Mouse (Mus musculus) heart, postnatal 25 days (tissue): ENCODE data around the gene Gpr3. TPM values are rescaled to one million over a fixed set of nuclear protein-coding genes. Genes with fewer than 3 reads are reported as not detected.
A peak's percentile ranks its signal among the peaks of the same experiment; 100 is the strongest.

ENCODE experiments used
- DNase-seq: peaks from one replicate; pipeline ENCODE4 v3.0.0; 2022; ENCODE audit warnings: low spot score
- intact Hi-C: fragments of 180-260 bp; cut with DNase I; formaldehyde crosslinking; loops from one replicate; pipeline ENCODE4 v1.15.1; 2025
- microRNA-seq: library from miRNA; unstranded; fragments of <30 nt; microRNA quantifications from one replicate; pipeline ENCODE4 v1.2.0, GENCODE M21; 2022
- total RNA-seq, 2 experiments: library from RNA; stranded (reverse); gene quantifications; 2 replicates each; pipeline ENCODE4 v1.2.3; 2021

Gpr3 gene
- total RNA-seq, 2 experiments from 2014 or later = 0.22 TPM; not detected in 1

GRCm38 (mm10) chr4:133176761-133177403 lies 35.5 kb downstream of the Gpr3 start:
- DNase-seq = no peak
- intact Hi-C loops = no loop called here

GRCm38 (mm10) chr4:133175998-133176760 lies 36.2 kb downstream of the Gpr3 start:
- no peak for DNase-seq
- intact Hi-C loops = no loop called here

GRCm38 (mm10) chr4:133175274-133175673 lies 37.1 kb downstream of the Gpr3 start:
- intact Hi-C loops = no loop called here
- no peak for DNase-seq

GRCm38 (mm10) chr4:133174361-133174760 lies 38.0 kb downstream of the Gpr3 start:
- no peak for DNase-seq
- intact Hi-C loops = no loop called here

GRCm38 (mm10) chr4:133172451-133172850 lies 39.9 kb downstream of the Gpr3 start:
- intact Hi-C loops = loop anchor here (2.0 kb wide), 1 partner anchor 40 kb away; no protein-coding TSS in a partner anchor
- DNase-seq = no peak

GRCm38 (mm10) chr4:133170616-133171015 lies 41.7 kb downstream of the Gpr3 start:
- intact Hi-C loops = no loop called here
- DNase-seq = no peak

- DNase-seq = no peak
- intact Hi-C loops = no loop called here
Measured at GRCm38 (mm10) chr4:133170056-133170524, 42.2 kb downstream of the Gpr3 start.

- intact Hi-C loops = no loop called here
- DNase-seq = peak; percentile 56
Measured at GRCm38 (mm10) chr4:133169237-133170055, 42.9 kb downstream of the Gpr3 start.

- intact Hi-C loops = no loop called here
- no peak for DNase-seq
Measured at GRCm38 (mm10) chr4:133166773-133167172, 45.6 kb downstream of the Gpr3 start.

- intact Hi-C loops = no loop called here
- no peak for DNase-seq
Measured at GRCm38 (mm10) chr4:133162196-133162595, 50.1 kb downstream of the Gpr3 start.

GRCm38 (mm10) chr4:133160821-133161220 lies 51.5 kb downstream of the Gpr3 start:
- DNase-seq = no peak
- intact Hi-C loops = no loop called here

- DNase-seq = no peak
- intact Hi-C loops = no loop called here
Measured at GRCm38 (mm10) chr4:133160211-133160610, 52.1 kb downstream of the Gpr3 start.

GRCm38 (mm10) chr4:133159646-133160045 lies 52.7 kb downstream of the Gpr3 start:
- DNase-seq = no peak
- intact Hi-C loops = no loop called here

Small RNAs within 50 kb of the gene (microRNA-seq; reads per million reads assigned to microRNA genes)
- not detected for gene Mir7017

Other genes starting within 250 kb of the Gpr3 start
- under 1 TPM; 0.26 to 0.39 TPM for gene Fgr, start 238.4 kb downstream of the Gpr3 start, total RNA-seq
- gene Ahdc1, start 201.3 kb downstream of the Gpr3 start, total RNA-seq = 10 to 100 TPM; 43.2 to 50.4 TPM
- 100 to 1,000 TPM in 1 of 2 experiments, 10 to 100 TPM in 1; 77.7 to 110 TPM for gene Wasf2, start 82.0 kb downstream of the Gpr3 start, total RNA-seq
- under 1 TPM in 1 of 2 experiments, not detected in 1; 0.53 TPM for gene Cd164l2, start 405 bp downstream of the Gpr3 start, total RNA-seq
- 10 to 100 TPM; 10.8 to 20.1 TPM for gene Map3k6, start 28.3 kb upstream of the Gpr3 start, total RNA-seq
- under 1 TPM; 0.36 to 0.81 TPM for gene Sytl1, start 50.6 kb upstream of the Gpr3 start, total RNA-seq
- 10 to 100 TPM; 24.8 to 25.7 TPM for gene Tmem222, start 65.3 kb upstream of the Gpr3 start, total RNA-seq
- gene Wdtc1, start 140.9 kb upstream of the Gpr3 start, total RNA-seq = 10 to 100 TPM; 81.2 to 82.7 TPM
- gene Slc9a1, start 157.2 kb upstream of the Gpr3 start, total RNA-seq = 10 to 100 TPM; 16.3 to 20.0 TPM